Mouse (Mus musculus) erythroid progenitor cell, adult 5-6 weeks (primary cell): Measurements from ENCODE around the gene Fmo5. TPM values are rescaled to one million over a fixed set of nuclear protein-coding genes. Genes with fewer than 3 reads are reported as not detected.

Experiments used
- total RNA-seq, 2 experiments: library from RNA; stranded (forward) in 1 of 2; stranded (reverse) in 1 of 2; fragments of 150-400 nt in 1 of 2; fragments of 186-747, 209-891 nt in 1 of 2; gene quantifications; 2 replicates each; pipeline versions ENCODE4 v1.2.3 to v1.2.4; 2015 to 2017; ENCODE audit warnings: low replicate concordance in 2 of 2

The Fmo5 gene
- total RNA-seq, 2 experiments from 2014 or later, result 0.83 to 2.1 TPM

Other genes starting within 250 kb of the Fmo5 start
- gene Olfr1402, start 206.8 kb upstream of the Fmo5 start, total RNA-seq (2015; ENCODE audit: low replicate concordance), result not detected in 2 replicates
- not detected in 2 replicates for gene Olfr1402, start 206.8 kb upstream of the Fmo5 start, total RNA-seq (2017; ENCODE audit: low replicate concordance)
- gene Chd1l, start 18.6 kb upstream of the Fmo5 start, total RNA-seq (2015; ENCODE audit: low replicate concordance), result 5.8 and 7.1 TPM in 2 replicates
- 7.3 and 18.7 TPM in 2 replicates for gene Chd1l, start 18.6 kb upstream of the Fmo5 start, total RNA-seq (2017; ENCODE audit: low replicate concordance)
- 0.36 and 0.42 TPM in 2 replicates for gene Prkab2, start 29.4 kb downstream of the Fmo5 start, total RNA-seq (2015; ENCODE audit: low replicate concordance)
- gene Prkab2, start 29.4 kb downstream of the Fmo5 start, total RNA-seq (2017; ENCODE audit: low replicate concordance), result 0.38 and 0.64 TPM in 2 replicates
- not detected in 2 replicates for gene Gm17651, start 45.9 kb downstream of the Fmo5 start, total RNA-seq (2015; ENCODE audit: low replicate concordance)
- gene Gm17651, start 45.9 kb downstream of the Fmo5 start, total RNA-seq (2017; ENCODE audit: low replicate concordance), result not detected in 2 replicates